Mouse (Mus musculus): ENCODE results near the gene Ank2.

Ank2 gene

GRCm38 (mm10) chr3:127127611-127128010 lies 371.5 kb downstream of the Ank2 start:
- in situ Hi-C loops (cut with MboI, MseI), result no loop called here

DNA sequence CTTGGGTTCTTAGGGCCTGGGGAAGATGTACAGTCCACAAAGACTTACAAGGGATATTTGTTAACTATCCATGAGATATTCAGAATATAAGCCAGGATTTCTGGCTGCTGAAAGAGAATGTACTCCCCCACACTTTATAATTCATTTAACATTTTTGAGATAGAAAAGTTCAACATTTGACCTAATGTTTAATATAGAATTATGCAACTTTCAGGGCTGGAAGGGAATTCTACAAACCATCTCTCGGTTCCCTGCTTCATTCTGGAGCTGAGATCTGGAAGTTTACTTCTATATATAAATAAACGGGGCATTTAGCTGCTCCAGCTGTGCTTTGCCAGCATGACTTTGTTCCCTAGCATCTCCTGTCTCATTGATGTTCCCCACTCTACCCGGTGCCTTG lies 372.9 kb downstream of the Ank2 start:
- in situ Hi-C loops (cut with MboI, MseI), result no loop called here

DNA sequence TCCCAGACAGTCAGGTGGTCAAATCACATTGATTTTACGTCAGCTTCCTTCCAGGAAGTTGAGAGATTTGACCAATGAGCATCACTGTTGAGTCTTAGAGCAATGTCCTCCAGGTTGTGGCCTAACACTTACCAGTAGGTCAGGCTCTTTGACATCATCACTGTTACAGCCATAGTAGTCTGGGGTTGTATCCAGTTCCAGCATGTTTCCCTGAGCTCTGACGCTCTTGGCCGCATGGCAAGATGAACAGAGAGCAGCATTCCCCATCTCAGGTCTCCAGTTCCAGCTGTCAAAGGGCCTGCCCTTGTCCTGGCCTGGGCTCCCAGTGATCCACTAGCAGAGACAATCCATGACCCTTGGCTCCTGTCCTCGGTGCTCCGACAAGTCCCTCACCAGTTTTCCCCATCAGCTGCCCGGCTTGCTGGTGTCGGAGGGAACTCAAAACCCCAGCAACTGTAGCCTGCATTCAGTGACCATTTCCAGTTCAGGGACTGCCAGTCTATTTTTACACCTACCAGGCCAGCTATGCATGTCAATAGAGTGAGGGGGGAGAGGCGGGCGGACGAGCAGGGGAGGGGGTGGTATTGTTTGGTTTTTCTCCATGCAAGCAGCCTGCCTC lies 374.7 kb downstream of the Ank2 start:
- in situ Hi-C loops (cut with MboI, MseI), result no loop called here

DNA sequence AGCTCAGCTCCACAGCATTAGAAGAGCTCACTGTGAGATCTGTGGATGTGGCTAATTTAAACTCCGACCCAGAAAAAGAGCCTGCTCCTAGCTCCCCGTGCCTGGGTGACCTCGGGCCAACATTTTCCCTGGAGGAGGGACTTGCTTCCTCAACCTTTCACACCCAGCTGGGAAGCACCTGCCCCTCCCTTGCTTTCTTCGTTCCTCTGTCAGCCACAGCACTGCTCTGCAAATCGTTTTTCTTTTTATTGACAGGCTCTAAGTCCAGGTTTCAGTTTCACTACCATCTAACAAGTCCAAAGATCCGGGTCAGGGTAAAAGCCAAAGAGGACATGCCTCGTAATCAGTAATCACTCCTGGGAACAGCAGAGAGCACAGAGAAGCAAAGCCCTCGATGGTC lies 375.8 kb downstream of the Ank2 start:
- in situ Hi-C loops (cut with MboI, MseI), result no loop called here

DNA sequence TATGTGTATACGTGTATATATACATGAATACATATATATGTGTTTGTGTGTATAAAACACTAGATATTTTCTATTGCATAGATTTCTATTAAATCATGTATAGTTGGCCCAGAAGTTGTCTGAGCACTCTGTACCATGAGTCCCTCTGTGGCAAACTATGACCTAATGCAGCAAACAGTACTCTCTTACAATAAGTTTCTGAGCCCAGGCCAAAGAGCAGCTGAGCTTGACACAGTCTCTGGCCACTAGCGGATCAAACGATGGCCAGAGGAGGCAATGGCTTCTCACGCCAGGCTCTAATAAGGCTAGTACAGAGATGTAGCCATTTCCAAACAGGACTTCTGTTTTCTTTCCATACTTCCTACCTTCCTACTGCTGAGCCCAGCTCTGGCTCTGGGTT lies 380.4 kb downstream of the Ank2 start:
- in situ Hi-C loops (cut with MboI, MseI), result loop anchor here (10.0 kb wide), 1 partner anchor 1156 kb away; no protein-coding TSS in a partner anchor

DNA sequence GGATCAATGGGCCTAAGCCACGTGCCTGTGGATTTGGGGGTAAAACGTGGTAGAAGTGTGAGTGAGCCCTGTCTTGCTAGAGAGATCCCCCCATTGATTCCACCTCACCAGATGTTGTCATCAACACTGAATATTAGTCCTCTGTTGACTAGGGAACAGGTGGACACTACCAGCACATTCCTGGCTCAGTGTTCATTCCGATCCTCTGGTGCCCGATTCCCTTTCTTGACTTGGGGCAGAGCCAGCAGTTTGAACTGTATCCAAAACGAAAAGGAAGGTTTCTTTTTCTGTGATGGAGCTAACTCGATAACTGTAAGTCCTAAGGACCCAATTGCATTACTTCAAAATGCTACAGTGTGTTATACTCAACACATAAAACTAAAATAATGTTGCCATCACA lies 382.9 kb downstream of the Ank2 start:
- in situ Hi-C loops (cut with MboI, MseI), result loop anchor here (10.0 kb wide), 1 partner anchor 1159 kb away; no protein-coding TSS in a partner anchor

DNA sequence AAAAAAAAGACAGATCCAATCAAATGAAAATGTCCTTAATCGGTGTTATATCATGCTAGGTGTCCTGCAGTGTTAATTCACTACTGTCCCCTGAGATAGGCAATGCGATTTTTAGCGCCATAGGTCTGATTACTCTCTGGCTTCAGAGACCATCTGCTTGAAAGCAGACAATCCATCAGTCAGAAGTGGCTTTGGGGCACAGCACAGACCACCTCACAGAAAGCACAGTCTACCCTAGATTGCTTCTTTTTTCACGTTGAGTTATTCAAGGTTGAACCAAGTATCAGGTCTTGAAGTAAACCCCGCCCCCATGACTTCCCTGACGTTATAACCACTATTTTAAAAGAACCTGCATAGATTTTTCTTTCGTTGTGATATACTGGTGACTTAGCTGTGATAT lies 385.9 kb downstream of the Ank2 start:
- in situ Hi-C loops (cut with MboI, MseI), result loop anchor here (10.0 kb wide), 1 partner anchor 1162 kb away; no protein-coding TSS in a partner anchor

DNA sequence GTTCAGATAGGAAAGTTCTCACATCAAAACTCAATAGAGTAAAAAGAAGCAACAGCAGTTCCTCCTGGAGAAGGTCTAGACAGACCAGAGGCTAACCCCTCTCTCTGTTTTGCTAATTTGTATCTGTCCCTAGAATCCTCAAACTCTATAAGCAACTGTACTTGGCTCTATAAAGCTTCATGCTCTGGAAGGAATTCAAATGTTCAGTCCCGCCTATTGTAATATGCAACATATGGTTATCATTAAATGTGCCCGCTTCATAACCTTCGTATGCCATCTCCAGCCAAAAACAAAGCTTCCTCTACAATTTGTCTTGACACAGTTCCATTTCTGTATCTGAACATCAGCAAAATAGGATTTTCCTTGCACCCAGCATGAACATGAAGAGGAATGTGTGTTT lies 389.7 kb downstream of the Ank2 start:
- in situ Hi-C loops (cut with MboI, MseI), result no loop called here

GRCm38 (mm10) chr3:127108481-127108880 lies 390.7 kb downstream of the Ank2 start:
- in situ Hi-C loops (cut with MboI, MseI), result no loop called here

DNA sequence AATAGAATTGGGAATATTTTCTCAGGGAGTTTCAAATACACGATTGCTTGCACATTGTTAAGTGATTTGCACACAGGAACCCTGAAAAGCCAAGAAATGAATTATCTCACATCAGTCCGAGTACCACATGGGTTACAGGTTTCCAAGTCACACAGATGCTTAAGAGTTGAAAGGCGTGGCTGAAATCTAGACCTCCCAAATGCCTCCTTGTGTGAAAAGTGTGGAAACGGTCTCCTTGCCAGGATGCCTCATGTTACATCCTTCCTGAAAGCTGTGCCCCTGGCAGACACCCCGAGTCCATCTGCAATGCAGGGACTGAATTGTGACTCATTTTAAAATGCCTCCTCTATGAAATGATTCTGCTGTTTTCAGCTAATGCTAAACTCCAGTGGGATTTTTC lies 391.9 kb downstream of the Ank2 start:
- in situ Hi-C loops (cut with MboI, MseI), result no loop called here

DNA sequence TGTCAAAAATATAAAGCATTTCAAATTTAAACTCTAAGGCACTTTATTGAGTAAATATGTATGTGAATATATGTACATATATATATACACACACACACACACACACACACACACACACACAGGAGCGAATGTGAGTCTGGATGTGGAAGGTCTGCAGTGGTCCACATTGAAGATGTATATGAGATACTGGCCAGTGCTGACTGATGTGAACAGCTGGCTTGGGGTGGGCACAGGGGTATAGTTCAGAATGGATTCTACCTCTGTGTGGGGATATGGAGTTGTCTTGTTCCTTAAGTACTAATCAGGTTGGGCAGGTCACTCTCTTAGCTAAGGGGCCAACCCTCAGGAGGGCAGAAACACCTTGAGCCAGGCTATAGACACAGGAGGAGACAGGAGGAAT lies 397.8 kb downstream of the Ank2 start:
- in situ Hi-C loops (cut with MboI, MseI), result no loop called here

GRCm38 (mm10) chr3:127097745-127098144 lies 401.4 kb downstream of the Ank2 start:
- in situ Hi-C loops (cut with MboI, MseI), result no loop called here

- in situ Hi-C loops (cut with MboI, MseI), result no loop called here
These were observed 402.0 kb downstream of the Ank2 start for GRCm38 (mm10) chr3:127097106-127097505.

GRCm38 (mm10) chr3:127093631-127094030 lies 405.5 kb downstream of the Ank2 start:
- in situ Hi-C loops (cut with MboI, MseI), result no loop called here

- in situ Hi-C loops (cut with MboI, MseI), result no loop called here
These were observed 411.6 kb downstream of the Ank2 start for GRCm38 (mm10) chr3:127087574-127087973.

- in situ Hi-C loops (cut with MboI, MseI), result no loop called here
These were observed 412.2 kb downstream of the Ank2 start for GRCm38 (mm10) chr3:127086834-127087506.

GRCm38 (mm10) chr3:127077369-127077768 lies 421.8 kb downstream of the Ank2 start:
- in situ Hi-C loops (cut with MboI, MseI), result no loop called here

- in situ Hi-C loops (cut with MboI, MseI), result no loop called here
These were observed 423.4 kb downstream of the Ank2 start for GRCm38 (mm10) chr3:127075531-127076280.

GRCm38 (mm10) chr3:127071471-127071870 lies 427.7 kb downstream of the Ank2 start:
- in situ Hi-C loops (cut with MboI, MseI), result no loop called here

GRCm38 (mm10) chr3:127063654-127064386 lies 435.3 kb downstream of the Ank2 start:
- in situ Hi-C loops (cut with MboI, MseI), result no loop called here

DNA sequence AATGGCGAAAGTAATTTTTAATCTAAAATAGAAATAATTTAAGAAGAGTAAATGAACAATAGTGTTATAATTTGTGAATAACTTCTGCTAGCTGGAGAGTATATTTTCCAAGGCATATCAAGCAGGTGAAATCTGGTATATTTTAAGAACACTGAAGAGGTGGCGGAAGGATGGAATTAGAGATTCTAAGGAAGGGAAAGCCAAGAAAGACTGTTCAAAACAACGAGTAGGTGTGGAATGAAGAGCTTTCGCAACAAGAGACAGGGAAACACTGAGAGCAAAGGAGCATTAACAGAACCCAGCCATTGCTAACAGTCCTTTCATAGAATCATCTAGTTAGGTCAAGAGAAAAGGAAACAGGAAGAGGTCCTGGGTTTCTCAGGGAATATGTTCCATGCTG lies 439.5 kb downstream of the Ank2 start:
- in situ Hi-C loops (cut with MboI, MseI), result no loop called here

DNA sequence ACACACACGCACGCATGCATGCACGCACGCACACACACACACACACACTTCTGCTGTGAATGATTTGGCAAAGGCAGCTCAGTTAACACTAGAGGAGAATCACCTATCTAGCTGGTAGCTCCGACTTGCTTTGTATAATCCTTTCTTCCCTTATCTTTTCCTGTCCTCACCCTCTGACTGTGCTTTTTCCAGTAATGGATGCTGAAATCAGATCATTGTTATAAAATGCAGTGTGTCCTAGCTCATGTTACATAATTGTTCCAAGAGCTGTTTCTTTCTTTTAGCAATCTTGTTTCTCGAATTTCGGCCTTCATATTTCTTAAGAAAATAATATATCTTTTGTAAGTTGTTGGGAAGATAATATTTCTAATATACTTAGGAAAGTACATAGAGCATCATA lies 457.9 kb downstream of the Ank2 start:
- in situ Hi-C loops (cut with MboI, MseI), result no loop called here
